Mouse (Mus musculus): Measurements from ENCODE around the gene Cdh20.

Cdh20 gene

GRCm38 (mm10) chr1:104768371-104769249, at the start of gene Cdh20:
Gene Cdh20 (plus strand): TSS chr1:104768529.
- peak; percentile 22 for DNase-seq (ENCODE audit: low spot score)

GRCm38 (mm10) chr1:104746816-104747215, 21.5 kb upstream of the Cdh20 start:
- no peak for DNase-seq (ENCODE audit: low spot score)

- no peak for DNase-seq (ENCODE audit: low spot score)
These were observed 20.9 kb upstream of the Cdh20 start for GRCm38 (mm10) chr1:104747438-104747837.

GRCm38 (mm10) chr1:104754483-104754882, 13.8 kb upstream of the Cdh20 start:
- DNase-seq (ENCODE audit: low spot score): peak; percentile 39

GRCm38 (mm10) chr1:104755896-104756295, 12.4 kb upstream of the Cdh20 start:
- peak; percentile 14 for DNase-seq (ENCODE audit: low spot score)

GRCm38 (mm10) chr1:104769250-104769607, 900 bp downstream of the Cdh20 start:
- peak; percentile 28 for DNase-seq (ENCODE audit: low spot score)

GRCm38 (mm10) chr1:104771937-104772336, 3.6 kb downstream of the Cdh20 start:
- no peak for DNase-seq (ENCODE audit: low spot score)

- DNase-seq (ENCODE audit: low spot score): no peak
These were observed 4.9 kb downstream of the Cdh20 start for GRCm38 (mm10) chr1:104773207-104773606.

- DNase-seq (ENCODE audit: low spot score): no peak
These were observed 25.2 kb downstream of the Cdh20 start for GRCm38 (mm10) chr1:104793488-104793887.

- peak; percentile 38 for DNase-seq (ENCODE audit: low spot score)
These were observed 27.8 kb downstream of the Cdh20 start for GRCm38 (mm10) chr1:104796146-104796545.

- no peak for DNase-seq (ENCODE audit: low spot score)
These were observed 28.8 kb downstream of the Cdh20 start for GRCm38 (mm10) chr1:104797139-104797538.

- no peak for DNase-seq (ENCODE audit: low spot score)
These were observed 36.4 kb downstream of the Cdh20 start for GRCm38 (mm10) chr1:104804746-104805145.

GRCm38 (mm10) chr1:104807214-104807613, 38.9 kb downstream of the Cdh20 start:
- no peak for DNase-seq (ENCODE audit: low spot score)

GRCm38 (mm10) chr1:104817510-104817909, 49.2 kb downstream of the Cdh20 start:
- no peak for DNase-seq (ENCODE audit: low spot score)

- peak; percentile 43 for DNase-seq (ENCODE audit: low spot score)
These were observed 59.8 kb downstream of the Cdh20 start for GRCm38 (mm10) chr1:104828106-104828505.

- DNase-seq (ENCODE audit: low spot score): no peak
These were observed 70.0 kb downstream of the Cdh20 start for GRCm38 (mm10) chr1:104838206-104838915.

GRCm38 (mm10) chr1:104839051-104839450, 70.7 kb downstream of the Cdh20 start:
- no peak for DNase-seq (ENCODE audit: low spot score)

- DNase-seq (ENCODE audit: low spot score): no peak
These were observed 80.1 kb downstream of the Cdh20 start for GRCm38 (mm10) chr1:104848256-104848919.

- no peak for DNase-seq (ENCODE audit: low spot score)
These were observed 80.6 kb downstream of the Cdh20 start for GRCm38 (mm10) chr1:104848920-104849272.

GRCm38 (mm10) chr1:104877384-104877783, 109.1 kb downstream of the Cdh20 start:
- no peak for DNase-seq (ENCODE audit: low spot score)

GRCm38 (mm10) chr1:104901815-104902214, 133.5 kb downstream of the Cdh20 start:
- no peak for DNase-seq (ENCODE audit: low spot score)

GRCm38 (mm10) chr1:104903409-104903808, 135.1 kb downstream of the Cdh20 start:
- DNase-seq (ENCODE audit: low spot score): no peak

GRCm38 (mm10) chr1:104912407-104912806, 144.1 kb downstream of the Cdh20 start:
- DNase-seq (ENCODE audit: low spot score): no peak
